Mouse (Mus musculus) c-Kit-negative CD71-positive TER-119-positive erythroid progenitor cells, embryonic 14.5 days (primary cell): ENCODE data around the gene Psmb3.
"Not testable (repeated sequence)": the region's sequence is repeated elsewhere in the genome, so short reads cannot be mapped to it uniquely, and the experiment has no call there.

ENCODE experiments used
- DNase-seq: peaks from one replicate; pipeline ENCODE4 v3.0.0-alpha.2; 2013; ENCODE audit warnings: low read depth, low spot score

Psmb3 gene

DNA sequence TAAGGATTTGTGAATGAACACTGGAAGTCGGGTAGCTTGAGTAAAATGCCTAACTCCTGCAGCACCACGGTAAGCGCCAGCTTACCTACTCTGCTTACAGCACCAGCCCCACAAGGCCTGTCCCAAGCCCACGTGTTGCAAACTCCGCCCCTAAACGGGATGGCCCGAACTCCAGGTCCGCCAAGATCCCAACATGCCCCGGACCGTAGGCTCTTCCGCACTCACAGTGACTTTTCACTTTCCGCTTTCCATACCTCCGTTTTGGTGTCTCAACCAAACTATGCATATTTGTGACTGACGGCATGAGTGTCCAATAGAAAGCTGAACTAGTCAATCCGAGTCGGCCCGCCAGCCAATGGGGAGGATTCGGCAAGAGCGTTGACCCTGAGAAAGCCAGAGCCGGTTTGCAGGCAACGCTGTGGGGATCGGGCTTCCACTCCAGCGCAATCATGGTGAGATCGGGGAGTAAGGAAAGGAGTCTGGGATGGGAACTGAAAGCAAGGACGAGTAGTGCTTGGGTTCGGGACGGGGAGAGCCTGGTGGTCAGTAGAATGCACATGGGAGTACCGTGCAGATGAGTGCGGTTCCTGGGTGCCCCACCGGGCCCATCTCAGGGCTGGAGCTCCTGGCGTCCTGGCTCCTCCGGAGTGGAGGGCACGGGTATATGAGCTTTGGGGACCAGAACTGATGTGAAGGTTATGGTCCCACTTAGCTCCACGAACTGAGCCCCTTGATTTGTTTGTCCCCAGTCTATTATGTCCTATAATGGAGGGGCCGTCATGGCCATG, at the start of gene Psmb3:
Psmb3 (plus strand) TSS at position 361 of the 788 bp plus-strand sequence.
- peak; percentile 99 for DNase-seq

- DNase-seq, result no peak
Measured at GRCm38 (mm10) chr11:97654210-97654609, 49.0 kb upstream of the Psmb3 start.

DNA sequence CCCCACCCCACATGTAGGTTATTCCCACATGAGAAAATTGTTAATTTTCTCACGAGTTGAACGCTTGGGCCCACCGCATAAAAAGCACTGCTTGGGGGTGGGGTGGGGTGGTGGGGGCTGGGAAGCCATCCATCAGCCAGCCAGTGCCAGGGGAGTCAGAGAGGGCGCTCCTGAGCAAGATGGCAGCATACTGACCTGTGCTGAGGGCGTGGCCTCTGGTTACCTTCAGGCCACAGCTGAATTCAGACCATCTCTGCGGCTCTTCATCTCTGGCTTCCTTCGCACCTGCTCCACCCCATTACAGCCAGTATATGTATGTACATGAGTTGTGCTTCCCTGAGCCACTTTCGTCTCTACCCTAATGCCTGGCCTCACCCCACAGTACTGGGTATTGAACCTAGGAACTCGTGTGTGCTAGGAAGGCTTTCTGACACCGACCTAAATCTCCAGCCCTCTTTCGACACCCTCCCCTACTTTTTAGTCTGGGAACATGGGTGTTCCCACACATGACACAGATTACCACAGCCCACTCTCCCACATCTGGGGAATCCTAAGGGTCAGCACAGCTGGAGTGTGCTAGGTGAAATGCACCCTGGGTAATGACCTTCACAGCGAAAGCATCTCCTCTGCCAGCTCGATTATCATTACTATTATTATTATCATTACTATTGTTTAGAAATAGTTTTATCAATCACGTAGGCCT, 46.8 kb upstream of the Psmb3 start:
- no peak for DNase-seq

DNA sequence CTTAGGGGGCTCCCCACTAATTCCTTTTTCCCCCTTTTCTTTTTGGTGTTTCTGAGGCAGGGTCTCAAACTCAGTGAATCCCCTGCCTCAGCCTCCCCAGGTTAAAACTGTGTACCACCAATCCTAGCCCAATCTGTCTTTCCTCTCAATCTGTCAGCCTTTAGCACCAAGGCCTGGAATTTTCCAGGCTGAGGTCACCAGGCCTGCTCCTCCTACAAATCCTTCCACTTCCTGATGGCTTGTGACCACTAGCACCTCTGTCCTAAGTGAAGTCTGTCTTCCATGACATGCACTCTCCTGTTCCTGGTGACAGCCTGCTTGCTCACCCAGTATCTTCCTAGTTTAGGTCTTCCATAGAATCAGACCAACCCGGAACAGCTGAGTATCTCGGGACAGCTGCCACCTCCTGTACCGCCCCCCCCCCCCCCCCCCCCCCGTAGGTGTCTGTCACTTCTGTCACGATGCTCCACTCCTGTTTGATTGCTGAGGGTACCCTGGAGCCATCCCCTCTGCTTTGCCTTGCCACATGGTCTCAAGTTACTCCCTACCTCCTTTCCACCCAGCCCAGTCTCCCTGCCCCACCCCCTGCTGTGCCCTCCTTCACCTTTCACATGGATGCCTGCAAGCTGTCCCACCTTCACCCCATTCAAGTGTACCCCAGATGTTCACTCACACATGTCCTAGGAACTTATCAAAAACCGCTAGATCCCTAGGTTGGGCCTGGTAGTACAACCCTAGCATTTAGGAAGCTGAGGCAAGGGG, 45.8 kb upstream of the Psmb3 start:
- DNase-seq, result no peak

DNA sequence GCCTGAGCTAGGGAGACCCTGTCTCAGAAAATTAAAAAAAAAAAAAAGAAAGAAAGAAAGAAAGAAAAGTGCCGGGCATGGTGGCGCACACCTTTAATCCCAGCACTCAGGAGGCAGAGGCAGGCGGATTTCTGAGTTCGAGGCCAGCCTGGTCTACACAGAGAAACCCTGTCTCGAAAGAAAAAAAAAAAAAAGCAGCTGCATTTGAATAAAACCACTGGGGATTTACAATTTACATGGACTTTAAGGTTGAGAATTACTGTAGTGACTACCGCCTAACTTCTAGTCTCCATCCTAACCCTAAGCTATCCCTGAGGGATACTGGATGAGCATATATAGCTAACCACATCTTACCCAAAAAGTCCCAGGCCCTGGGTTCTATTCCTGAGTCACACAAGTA, 45.2 kb upstream of the Psmb3 start:
- DNase-seq, result not testable (repeated sequence)

DNA sequence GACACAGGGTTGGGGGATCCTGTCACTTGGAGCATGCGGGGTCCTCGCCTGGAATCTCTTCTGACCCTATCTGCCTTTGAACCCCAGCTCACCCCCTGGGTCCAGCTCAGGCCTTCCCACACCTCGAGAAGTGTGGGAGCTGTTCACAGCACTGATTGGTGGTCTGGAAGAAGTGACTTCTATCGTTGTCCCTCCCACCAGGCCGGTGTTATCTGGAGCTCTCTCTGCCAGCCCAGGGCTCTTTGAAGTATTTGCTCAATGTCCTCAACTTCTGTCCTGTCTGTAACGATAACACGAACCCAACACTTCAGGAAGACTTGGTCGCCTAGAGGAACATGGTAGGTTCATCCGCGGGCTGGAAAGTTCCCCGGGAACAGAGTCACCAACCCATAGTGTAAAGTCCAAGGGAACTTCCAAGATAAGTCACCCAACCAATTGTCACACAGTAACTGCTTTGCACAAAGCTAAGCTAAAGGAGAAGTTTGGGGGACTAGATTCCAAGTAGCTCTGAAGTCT, 44.4 kb upstream of the Psmb3 start:
- no peak for DNase-seq

DNA sequence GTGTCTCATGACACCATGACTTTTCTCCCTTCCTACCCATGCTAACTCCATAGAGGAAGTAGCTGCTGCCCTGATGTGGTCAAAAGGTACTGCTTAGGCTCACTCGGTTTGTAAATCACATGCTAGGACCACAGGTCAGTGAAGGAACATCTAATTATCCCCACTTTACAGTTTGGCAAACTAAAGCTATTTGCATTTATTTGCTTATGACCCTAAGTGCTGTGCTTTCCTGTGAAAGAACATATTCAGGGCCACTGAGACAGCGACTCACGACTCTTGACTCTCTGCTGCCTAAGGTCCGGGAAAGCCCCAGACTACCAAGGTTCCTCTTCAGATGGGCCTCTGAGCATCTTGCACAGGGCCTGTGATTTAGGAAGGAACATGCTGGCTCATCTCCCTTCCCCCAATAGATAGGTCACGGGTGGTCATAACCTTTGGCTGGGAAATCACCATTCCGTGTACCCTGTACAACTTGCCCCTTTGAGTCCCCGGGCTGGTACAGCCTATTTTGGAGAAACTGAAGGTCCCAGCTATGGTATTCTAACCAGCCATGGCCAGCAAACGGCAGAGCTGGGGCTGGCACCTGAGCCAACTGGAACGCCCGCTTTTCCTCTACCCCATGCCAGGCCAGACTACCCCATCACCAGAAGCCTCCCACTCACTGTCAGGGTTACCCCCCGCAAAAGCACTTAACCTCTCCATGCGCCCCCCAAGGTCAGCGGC, 43.8 kb upstream of the Psmb3 start:
- no peak for DNase-seq

DNA sequence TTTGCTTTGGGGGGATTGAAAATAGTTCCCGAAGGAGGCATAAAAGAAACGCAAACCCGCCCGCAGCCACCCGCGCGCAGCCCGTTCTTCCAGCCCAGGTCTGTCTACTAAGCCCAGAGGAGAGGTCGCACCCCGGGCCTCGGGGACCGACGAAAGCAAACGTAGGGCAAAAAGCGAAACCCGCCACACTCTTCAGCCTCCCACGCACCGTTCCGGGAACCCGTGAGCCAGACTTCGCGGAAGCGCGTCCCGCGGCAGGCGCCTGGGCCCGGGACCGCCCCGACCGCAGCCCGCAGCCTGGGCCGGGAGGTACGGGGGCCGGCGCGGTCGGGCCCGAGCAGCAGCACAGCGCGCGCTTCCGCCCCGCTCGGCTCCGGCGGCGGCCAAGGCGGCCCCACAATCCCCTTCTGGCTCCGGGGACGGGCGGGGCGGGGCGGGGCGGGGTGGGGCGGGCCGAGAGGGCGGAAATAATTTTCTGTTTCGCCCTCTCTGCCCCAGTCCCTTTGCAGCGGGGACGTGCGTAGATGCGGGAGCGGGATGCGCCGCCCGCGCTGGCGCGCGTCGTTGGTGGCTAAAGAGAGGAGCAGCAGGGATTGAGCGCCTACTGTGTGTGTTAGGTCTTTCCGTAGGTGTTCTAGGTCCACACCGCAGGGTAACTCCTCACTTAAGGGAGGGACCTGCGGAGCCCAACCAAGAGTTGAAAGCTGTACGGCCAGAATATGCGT, 43.0 kb upstream of the Psmb3 start:
- no peak for DNase-seq

DNA sequence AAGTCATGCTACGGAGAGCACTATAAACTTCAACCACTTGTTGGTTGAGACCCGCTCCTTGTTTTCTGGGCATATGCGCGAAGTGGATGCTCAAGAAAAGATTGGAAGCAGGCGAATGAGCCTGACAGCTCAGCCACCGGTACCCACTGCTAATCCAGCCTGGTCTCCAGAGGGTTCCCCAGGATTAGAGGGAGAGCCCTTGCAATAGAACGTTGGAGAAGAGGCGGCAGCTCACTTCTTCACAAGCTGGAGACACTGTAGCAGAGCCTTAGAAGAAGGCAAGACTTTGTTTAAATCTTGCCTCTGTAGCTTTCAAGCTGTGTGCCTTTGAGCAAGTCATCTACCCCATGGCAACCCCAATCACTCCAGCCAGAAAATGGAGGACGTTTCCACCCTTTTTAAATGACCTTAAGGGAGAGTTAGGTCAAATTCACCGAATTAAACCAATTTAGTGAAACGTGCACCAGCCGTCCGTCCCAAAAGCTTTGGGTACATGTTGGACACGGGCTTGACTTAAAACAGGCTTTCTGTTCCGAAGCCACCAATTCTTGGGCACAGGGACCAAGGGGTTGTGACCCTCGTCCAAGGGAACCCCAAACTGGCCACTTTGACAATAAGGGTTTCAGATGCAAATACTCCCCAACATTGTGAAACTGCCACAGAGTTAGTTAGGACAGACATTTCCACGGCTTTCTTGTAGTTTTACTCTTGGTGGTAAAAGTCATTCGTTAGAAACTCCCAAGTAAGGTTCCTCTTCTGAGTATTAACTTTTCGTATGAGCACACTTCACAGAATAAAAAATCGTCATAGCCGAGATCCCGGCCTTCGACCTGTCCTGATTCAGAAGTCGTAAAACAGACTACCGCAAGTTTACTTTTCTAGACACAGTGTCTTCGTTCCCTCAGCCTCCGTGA, 42.2 kb upstream of the Psmb3 start:
- no peak for DNase-seq

GRCm38 (mm10) chr11:97661648-97662133, 41.5 kb upstream of the Psmb3 start:
- no peak for DNase-seq

GRCm38 (mm10) chr11:97662207-97662892, 40.8 kb upstream of the Psmb3 start:
- no peak for DNase-seq

- no peak for DNase-seq
Measured at GRCm38 (mm10) chr11:97662893-97663527, 40.2 kb upstream of the Psmb3 start, which contains the start of gene Mllt6. TSS of gene Mllt6 (plus strand) at chr11:97663414.

DNA sequence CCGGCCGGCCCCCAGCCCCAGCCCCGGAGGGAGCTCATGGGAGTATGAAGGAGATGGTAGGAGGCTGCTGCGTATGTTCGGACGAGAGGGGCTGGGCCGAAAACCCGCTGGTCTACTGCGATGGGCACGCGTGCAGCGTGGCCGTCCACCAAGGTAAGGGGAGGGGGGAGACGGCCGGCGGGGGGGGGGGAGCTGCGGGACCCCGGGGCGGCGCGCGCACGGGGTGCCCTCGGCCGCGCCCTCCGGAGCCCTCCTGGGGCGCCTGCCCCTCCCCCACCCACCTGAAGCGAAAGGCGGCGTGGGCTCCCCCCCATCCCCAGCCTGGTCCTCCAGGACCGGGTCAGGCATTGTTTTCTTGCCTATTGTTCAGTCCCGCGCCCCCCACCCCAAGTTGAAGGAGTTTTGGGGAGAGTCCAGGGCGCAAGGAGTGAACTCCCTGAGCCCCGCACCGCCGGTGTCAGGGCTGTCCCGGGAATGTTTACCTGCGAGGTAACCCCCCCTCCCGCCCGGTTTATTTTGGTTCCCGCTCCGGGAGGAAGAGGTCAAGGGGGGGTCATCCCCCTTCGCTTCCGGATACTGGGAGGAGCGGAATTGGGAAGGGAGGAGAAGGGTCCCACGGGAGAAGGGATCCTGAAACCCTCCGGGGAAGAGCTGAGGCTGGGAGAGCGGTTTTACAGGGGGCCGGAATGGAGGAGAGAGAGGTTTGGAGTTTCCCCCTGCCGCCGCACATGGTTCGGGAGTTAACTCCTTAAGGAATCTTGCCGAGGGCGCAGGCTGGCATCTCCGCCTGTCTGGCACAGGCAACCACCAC, 39.5 kb upstream of the Psmb3 start:
- no peak for DNase-seq

- DNase-seq, result no peak
Measured at GRCm38 (mm10) chr11:97664339-97664665, 38.9 kb upstream of the Psmb3 start.

DNA sequence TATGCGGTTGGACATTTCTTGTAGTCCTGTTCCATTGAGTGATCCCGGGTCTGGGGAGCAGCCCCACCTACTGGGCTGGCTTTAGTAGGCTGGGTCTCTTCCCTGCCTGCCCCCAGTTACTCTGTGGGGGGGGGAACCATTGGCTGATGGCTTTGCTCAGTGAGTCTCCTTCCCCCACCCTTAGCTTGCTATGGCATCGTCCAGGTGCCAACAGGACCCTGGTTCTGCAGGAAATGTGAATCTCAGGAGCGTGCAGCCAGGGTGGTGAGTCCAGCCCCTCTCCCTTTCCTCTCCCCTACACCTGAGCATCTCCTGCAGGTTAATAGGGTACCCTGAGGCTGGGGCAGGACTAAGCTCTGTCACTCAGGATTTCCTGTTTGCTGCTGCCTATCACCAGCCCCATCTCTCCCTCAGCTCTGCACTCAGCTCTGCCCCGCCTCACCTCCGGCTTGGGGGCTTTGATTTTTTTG, 38.4 kb upstream of the Psmb3 start:
- no peak for DNase-seq

DNA sequence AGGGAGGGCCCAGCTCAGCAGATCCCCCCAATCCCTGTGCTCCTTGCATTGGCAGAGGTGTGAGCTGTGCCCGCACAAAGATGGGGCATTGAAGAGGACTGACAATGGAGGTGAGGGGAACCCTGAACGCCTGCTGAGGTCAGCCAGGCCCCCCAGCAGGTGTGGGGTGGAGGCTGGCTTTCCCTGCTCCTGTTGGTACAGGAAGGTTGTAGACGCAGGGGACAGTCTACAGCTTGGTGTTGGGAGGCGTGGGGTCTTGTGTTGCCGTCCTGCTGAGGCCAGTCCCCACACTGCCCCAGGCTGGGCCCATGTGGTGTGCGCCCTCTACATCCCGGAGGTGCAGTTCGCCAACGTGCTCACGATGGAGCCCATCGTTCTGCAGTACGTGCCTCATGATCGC, 37.8 kb upstream of the Psmb3 start:
- no peak for DNase-seq

- DNase-seq, result no peak
Measured at GRCm38 (mm10) chr11:97666221-97666620, 37.0 kb upstream of the Psmb3 start.

DNA sequence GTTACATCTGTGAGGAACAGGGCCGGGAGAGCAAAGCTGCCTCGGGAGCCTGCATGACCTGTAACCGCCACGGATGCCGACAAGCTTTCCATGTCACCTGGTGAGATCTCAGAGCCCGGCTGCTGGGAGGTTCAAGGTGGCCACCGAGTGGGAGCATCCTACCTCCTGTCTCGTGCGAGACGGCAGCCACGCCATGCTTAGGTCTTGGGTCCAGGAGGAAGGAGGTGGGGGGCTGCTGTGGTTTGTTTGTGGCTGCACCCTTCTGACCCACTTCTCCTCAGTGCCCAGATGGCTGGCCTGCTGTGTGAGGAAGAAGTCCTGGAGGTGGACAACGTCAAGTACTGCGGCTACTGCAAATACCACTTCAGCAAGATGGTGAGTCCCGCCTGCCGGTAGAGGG, 36.4 kb upstream of the Psmb3 start:
- DNase-seq, result no peak
